Mouse (Mus musculus) lung, adult 2 months (tissue): Measurements from ENCODE around the gene Nfya.

ENCODE experiments used
- CTCF ChIP-seq: fragments of 200-500 bp; IDR thresholded peaks from 2 replicates; pipeline ENCODE4 v1.5.1; 2011; ENCODE audit warnings: mild to moderate bottlenecking, low read length, control low read depth; ENCODE audit not compliant: insufficient read depth
- POLR2A ChIP-seq: fragments of 200-500 bp; IDR thresholded peaks from 2 replicates; pipeline ENCODE4 v1.6.1; 2011; ENCODE audit warnings: low read depth, mild to moderate bottlenecking, control low read depth, low read length, borderline replicate concordance; ENCODE audit errors: extremely low read depth

DNA sequence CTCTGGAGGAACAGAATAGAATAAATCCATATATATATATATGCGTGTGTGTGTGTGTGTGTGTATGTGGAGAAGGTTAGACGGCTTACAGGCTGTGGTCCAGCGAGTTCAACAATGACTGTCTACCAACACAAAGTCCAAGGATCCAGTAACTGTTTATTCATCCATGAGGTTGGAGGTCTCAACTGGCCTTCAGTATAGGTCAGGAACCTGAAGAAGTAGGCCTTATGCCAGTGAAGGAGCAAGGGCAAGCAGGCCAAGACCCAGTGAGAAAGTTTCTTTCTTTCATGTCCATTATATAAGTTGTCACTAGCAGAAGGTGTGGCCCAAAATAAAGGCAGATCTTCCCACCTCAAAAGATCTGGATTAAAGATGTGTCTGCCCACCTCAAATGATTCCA lies 7.0 kb downstream of the Nfya start:
- TF ChIP-seq POLR2A = no peak
- no peak for TF ChIP-seq CTCF
